Mouse (Mus musculus): ENCODE data around the gene Coro1a.

Coro1a gene

GRCm38 (mm10) chr7:126679683-126680082, 27.9 kb downstream of the Coro1a start:
- DNase-seq, result no peak

GRCm38 (mm10) chr7:126678545-126679341, 28.8 kb downstream of the Coro1a start:
- DNase-seq, result no peak

GRCm38 (mm10) chr7:126676631-126677220, 30.9 kb downstream of the Coro1a start:
- no peak for DNase-seq

- no peak for DNase-seq
These were observed 31.4 kb downstream of the Coro1a start, which contains the start of gene Sult1a1 for GRCm38 (mm10) chr7:126676207-126676606. Sult1a1 (minus strand) TSS chr7:126676432.

GRCm38 (mm10) chr7:126675104-126675503, 32.5 kb downstream of the Coro1a start:
- DNase-seq, result no peak

GRCm38 (mm10) chr7:126672111-126672510, 35.5 kb downstream of the Coro1a start:
- no peak for DNase-seq

GRCm38 (mm10) chr7:126670152-126670551, 37.4 kb downstream of the Coro1a start:
- DNase-seq, result no peak

- no peak for DNase-seq
These were observed 39.1 kb downstream of the Coro1a start for GRCm38 (mm10) chr7:126668452-126668851.

- DNase-seq, result no peak
These were observed 40.0 kb downstream of the Coro1a start for GRCm38 (mm10) chr7:126667495-126668090.

- no peak for DNase-seq
These were observed 42.3 kb downstream of the Coro1a start for GRCm38 (mm10) chr7:126665269-126665668.

GRCm38 (mm10) chr7:126663646-126664045, 43.9 kb downstream of the Coro1a start:
- DNase-seq, result no peak

- no peak for DNase-seq
These were observed 47.8 kb downstream of the Coro1a start for GRCm38 (mm10) chr7:126659771-126660170.

GRCm38 (mm10) chr7:126657522-126657921, 50.1 kb downstream of the Coro1a start:
- DNase-seq, result no peak

- peak; percentile 32 for DNase-seq
These were observed 51.9 kb downstream of the Coro1a start for GRCm38 (mm10) chr7:126655695-126656094.

GRCm38 (mm10) chr7:126653991-126654390, 53.6 kb downstream of the Coro1a start:
- no peak for DNase-seq

- no peak for DNase-seq
These were observed 56.7 kb downstream of the Coro1a start for GRCm38 (mm10) chr7:126650852-126651251.

Measured in thymus, postnatal 14 days (tissue).